Mouse (Mus musculus): ENCODE data around the gene Stk25.

The Stk25 gene

GRCm38 (mm10) chr1:93608696-93609245 lies 49.7 kb downstream of the Stk25 start:
- no peak for DNase-seq (ENCODE audit: low read depth, low spot score)

- DNase-seq (ENCODE audit: low read depth, low spot score) = no peak
Measured at GRCm38 (mm10) chr1:93607090-93608083, 51.1 kb downstream of the Stk25 start.

- no peak for DNase-seq (ENCODE audit: low read depth, low spot score)
Measured at GRCm38 (mm10) chr1:93603921-93604320, 54.5 kb downstream of the Stk25 start.

GRCm38 (mm10) chr1:93602911-93603310 lies 55.5 kb downstream of the Stk25 start:
- DNase-seq (ENCODE audit: low read depth, low spot score) = no peak

- peak; percentile 48 for DNase-seq (ENCODE audit: low read depth, low spot score)
Measured at GRCm38 (mm10) chr1:93595916-93596315, 62.5 kb downstream of the Stk25 start.

- no peak for DNase-seq (ENCODE audit: low read depth, low spot score)
Measured at GRCm38 (mm10) chr1:93593960-93594359, 64.5 kb downstream of the Stk25 start.

- DNase-seq (ENCODE audit: low read depth, low spot score) = no peak
Measured at GRCm38 (mm10) chr1:93588346-93588745, 70.1 kb downstream of the Stk25 start.

GRCm38 (mm10) chr1:93581545-93581944 lies 76.9 kb downstream of the Stk25 start:
- DNase-seq (ENCODE audit: low read depth, low spot score) = no peak

GRCm38 (mm10) chr1:93577861-93578260 lies 80.6 kb downstream of the Stk25 start:
- peak; percentile 81 for DNase-seq (ENCODE audit: low read depth, low spot score)

GRCm38 (mm10) chr1:93577066-93577465 lies 81.4 kb downstream of the Stk25 start:
- DNase-seq (ENCODE audit: low read depth, low spot score) = peak; percentile 58
